In genomic region chr17:28371941-28372340, GRCm38 (mm10) we compare ENCODE assay signal across 18 mouse cellular contexts. TPM values are rescaled to one million over a fixed set of nuclear protein-coding genes. Genes with fewer than 3 reads are reported as not detected.
"Had no signal": no experiment of that assay in that cellular context is flagged by ENCODE, and none has a peak within 500 bp of the region (broad histone marks: within the 10 kb centered on the region; RNA-seq: fewer than 3 reads in every experiment).

No protein-coding gene starts in this region.

- H3K9ac ChIP-seq: liver, embryonic 12.5 days; liver, embryonic 14.5 days; lung, embryonic 14.5 days; midbrain, embryonic 12.5 days; neural tube, embryonic 13.5 days; stomach, embryonic 15.5 days had no signal

- H3K4me1 ChIP-seq: midbrain, embryonic 12.5 days had no signal

- ATAC-seq: liver, embryonic 12.5 days; midbrain, embryonic 16.5 days had no signal

- H3K27ac ChIP-seq: liver, embryonic 12.5 days; liver, embryonic 14.5 days; midbrain, embryonic 10.5 days; midbrain, embryonic 12.5 days; neural tube, embryonic 13.5 days; stomach, embryonic 15.5 days; stomach, postnatal 0 days had no signal

- DNase-seq: lung, adult 18-20 months; lung, embryonic 14.5 days; lung, postnatal 10 days; lung, postnatal 4 days; midbrain, embryonic 14.5 days; right cerebral cortex, postnatal 14 days; thymus, postnatal 25 days; thymus, postnatal 4 days had no signal

- H3K36me3 ChIP-seq: liver, embryonic 12.5 days; midbrain, embryonic 10.5 days; midbrain, embryonic 12.5 days; neural tube, embryonic 13.5 days; stomach, embryonic 15.5 days had no signal

- H3K9me3 ChIP-seq: liver, embryonic 12.5 days; midbrain, embryonic 10.5 days; midbrain, embryonic 12.5 days; neural tube, embryonic 13.5 days; stomach, embryonic 15.5 days had no signal

- H3K4me3 ChIP-seq: liver, embryonic 12.5 days; midbrain, embryonic 10.5 days; midbrain, embryonic 12.5 days; myocyte; neural tube, embryonic 13.5 days; stomach, embryonic 15.5 days had no signal

- H3K4me2 ChIP-seq: liver, embryonic 12.5 days; lung, embryonic 14.5 days; midbrain, embryonic 12.5 days; neural tube, embryonic 13.5 days; stomach, embryonic 15.5 days had no signal

RNA-seq across cellular contexts. Expression of gene Tulp1, which starts 6.9 kb away (rescaled TPM):
- polyA plus RNA-seq: liver, embryonic 16.5 days; myocyte had no signal
